Mouse (Mus musculus): ENCODE measurements around the gene Mdga1. TPM values are rescaled to one million over a fixed set of nuclear protein-coding genes. Genes with fewer than 3 reads are reported as not detected.

Gene Mdga1
- polyA plus RNA-seq, 1 experiment from 2014 or later = 13.1 TPM

DNA sequence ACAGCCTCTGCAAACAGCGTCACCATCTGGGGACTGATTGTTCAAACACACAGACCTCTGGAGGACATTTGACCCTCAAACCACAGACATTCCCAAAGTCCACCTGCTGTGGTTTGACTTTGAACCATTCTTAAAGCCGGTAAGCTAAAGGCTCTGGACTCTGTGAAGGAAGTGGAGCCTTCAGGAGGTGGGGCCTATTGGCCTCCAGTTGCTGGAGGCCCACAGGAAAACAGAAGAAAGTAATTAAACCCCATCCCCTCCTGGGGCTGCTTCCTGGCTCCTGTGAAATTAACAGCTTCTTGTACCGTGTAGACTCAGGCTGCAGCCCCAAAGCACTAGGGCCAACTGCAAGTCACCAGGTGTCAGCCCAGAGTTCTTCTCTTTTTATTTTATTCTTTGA, 52.9 kb downstream of the Mdga1 start:
- H3K36me3 ChIP-seq = no peaks in the 10 kb centered on the region
- WGBS = 12% methylated on average over 3 of the region's 3 CpGs
- peaks cover 21% of the 10 kb centered on the region for H3K4me1 ChIP-seq
- H3K9me3 ChIP-seq = no peaks in the 10 kb centered on the region
- no peak overlapping the region for H3K4me2 ChIP-seq (replicated peaks)
- no peak overlapping the region for H3K4me3 ChIP-seq
- no peak overlapping the region for H3K9ac ChIP-seq (replicated peaks)
- H3K27ac ChIP-seq (replicated peaks) = no peak overlapping the region
- no peaks in the 10 kb centered on the region for H3K27me3 ChIP-seq
- no peak for ATAC-seq (ENCODE audit: low FRiP score, low read depth)

DNA sequence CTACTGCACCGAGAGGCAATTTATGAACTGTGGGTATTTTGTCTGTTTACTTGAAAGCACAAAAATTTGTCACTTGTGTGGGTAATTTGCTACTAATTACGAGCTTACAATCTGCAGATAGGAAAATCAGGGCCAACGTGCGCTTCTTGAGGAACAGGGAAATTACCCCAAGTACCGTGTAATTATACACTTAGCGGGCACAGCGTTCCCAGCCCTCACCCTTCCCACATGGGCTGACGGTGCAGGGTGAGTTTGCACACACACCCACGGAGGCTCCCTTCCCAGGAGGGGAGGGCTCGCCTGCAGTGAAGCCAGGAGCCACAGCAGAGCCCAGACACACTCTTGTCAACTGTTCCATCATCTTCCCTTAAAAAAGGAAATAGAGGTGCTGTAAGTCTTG, 54.1 kb downstream of the Mdga1 start:
- 78% methylated on average over 10 of the region's 10 CpGs for WGBS
- ATAC-seq (ENCODE audit: low FRiP score, low read depth) = no peak
- Histone ChIP-seq H3K9me3 (no peaks in the 10 kb centered on the region), H3K4me1 (peaks cover 16% of the 10 kb centered on the region), H3K4me2 (replicated peaks) (no peak overlapping the region), H3K27me3 (no peaks in the 10 kb centered on the region), H3K9ac (replicated peaks) (no peak overlapping the region), H3K4me3 (no peak overlapping the region), H3K27ac (replicated peaks) (no peak overlapping the region), H3K36me3 (no peaks in the 10 kb centered on the region)

DNA sequence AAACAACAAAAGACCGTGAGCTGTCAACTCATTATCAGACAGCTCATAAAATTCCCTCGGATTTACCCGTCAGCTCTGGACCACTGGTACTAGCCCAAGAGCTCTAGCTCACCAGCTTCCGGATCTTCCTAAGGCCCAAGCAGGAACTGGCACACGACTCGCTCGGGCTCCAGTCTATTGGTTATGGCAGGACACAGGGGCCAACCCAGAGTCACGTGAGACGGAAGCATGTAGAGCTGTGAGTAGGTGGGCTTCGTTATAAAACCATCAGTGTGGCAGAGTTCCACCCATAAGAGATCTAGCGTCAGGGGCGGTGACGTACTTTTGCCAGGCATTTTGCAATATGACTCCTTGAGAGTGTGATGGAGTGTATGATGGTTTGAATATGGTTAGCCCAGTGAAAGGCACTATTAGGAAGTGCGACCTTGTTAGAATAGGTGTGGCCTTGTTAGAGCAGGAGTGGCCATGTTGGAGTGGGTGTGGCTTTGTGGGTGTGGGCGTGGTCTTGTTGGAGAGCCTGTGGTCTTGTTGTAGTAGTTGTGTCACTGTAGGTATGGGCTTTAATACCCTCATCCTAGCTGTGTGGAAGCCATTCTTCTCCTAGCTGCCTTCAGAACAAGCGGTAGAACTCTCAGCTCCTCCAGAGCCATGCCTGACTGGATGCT, 56.5 kb downstream of the Mdga1 start:
- no peak overlapping the region for H3K4me3 ChIP-seq
- H3K4me2 ChIP-seq (replicated peaks) = no peak overlapping the region
- H3K36me3 ChIP-seq = no peaks in the 10 kb centered on the region
- no peaks in the 10 kb centered on the region for H3K9me3 ChIP-seq
- no peak overlapping the region for H3K9ac ChIP-seq (replicated peaks)
- H3K4me1 ChIP-seq = no peaks in the 10 kb centered on the region
- no peak for ATAC-seq (ENCODE audit: low FRiP score, low read depth)
- WGBS = 89% methylated on average over 16 of the region's 16 CpGs
- no peak overlapping the region for H3K27ac ChIP-seq (replicated peaks)
- H3K27me3 ChIP-seq = no peaks in the 10 kb centered on the region

DNA sequence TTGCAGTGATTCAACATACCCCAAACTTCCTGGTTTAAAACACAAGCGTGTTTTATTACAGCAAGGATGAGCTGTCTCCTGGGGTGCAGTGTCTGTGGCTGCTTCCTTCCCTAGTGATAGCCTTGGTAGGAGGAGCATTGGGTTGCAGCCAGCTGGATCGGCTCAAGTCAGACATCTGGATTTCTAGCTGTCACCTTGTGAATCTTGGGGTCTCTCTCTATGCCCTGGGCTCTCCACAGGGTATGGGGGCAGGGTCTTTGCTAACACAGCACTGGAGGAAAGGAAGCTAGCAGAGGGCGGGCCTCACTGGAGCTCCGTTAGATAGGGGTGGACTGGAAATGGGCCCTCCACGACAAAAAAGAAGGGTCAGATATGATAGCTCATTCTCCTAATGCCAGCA, 57.2 kb downstream of the Mdga1 start:
- H3K4me3 ChIP-seq = no peak overlapping the region
- no peak overlapping the region for H3K27ac ChIP-seq (replicated peaks)
- H3K9ac ChIP-seq (replicated peaks) = no peak overlapping the region
- 74% methylated on average over 5 of the region's 5 CpGs for WGBS
- no peaks in the 10 kb centered on the region for H3K9me3 ChIP-seq
- no peak for ATAC-seq (ENCODE audit: low FRiP score, low read depth)
- no peaks in the 10 kb centered on the region for H3K36me3 ChIP-seq
- H3K4me1 ChIP-seq = no peaks in the 10 kb centered on the region
- no peaks in the 10 kb centered on the region for H3K27me3 ChIP-seq
- no peak overlapping the region for H3K4me2 ChIP-seq (replicated peaks)

DNA sequence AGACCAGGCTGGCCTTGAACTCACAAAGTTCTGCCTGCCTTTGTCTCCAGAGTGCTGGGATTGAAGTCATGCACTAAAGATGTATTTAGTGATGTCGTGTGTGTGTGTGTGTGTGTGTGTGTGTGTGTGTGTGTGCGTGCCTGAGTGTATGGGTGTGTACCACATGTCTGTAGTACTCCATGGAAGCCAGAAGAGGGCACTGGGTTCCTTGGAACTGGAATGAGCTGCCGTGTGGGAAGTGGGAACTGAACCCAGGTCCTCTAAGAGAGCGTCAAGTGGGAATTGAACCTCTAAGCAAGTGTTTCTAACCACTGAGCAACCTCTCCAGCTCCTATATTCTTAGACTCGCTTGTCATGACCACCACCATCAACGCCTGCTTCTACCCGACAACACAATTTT, 60.9 kb downstream of the Mdga1 start:
- no peak overlapping the region for H3K4me2 ChIP-seq (replicated peaks)
- no peak overlapping the region for H3K27ac ChIP-seq (replicated peaks)
- no peaks in the 10 kb centered on the region for H3K4me1 ChIP-seq
- 91% methylated on average over 7 of the region's 7 CpGs for WGBS
- no peak overlapping the region for H3K9ac ChIP-seq (replicated peaks)
- no peaks in the 10 kb centered on the region for H3K9me3 ChIP-seq
- ATAC-seq (ENCODE audit: low FRiP score, low read depth) = no peak
- H3K36me3 ChIP-seq = no peaks in the 10 kb centered on the region
- H3K27me3 ChIP-seq = no peaks in the 10 kb centered on the region
- no peak overlapping the region for H3K4me3 ChIP-seq

DNA sequence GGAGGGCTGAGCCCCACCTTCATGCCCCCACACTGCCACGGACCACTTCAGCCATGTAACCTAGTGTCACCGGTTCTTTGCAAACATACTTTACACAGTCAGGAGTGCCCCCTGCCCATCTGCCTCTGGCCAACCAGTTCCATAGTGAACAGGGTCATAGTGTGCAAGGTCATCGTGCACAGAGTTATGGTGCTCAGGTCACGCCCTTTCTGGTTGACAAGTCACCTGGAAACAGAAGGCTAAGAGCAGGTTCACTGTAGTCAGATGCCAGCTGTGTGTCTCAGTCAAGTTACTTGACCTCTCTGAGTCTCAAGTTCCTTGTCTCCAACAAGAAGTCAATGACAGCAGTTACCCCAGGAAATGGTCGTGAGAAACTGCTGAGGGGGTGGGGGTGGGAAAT, 65.2 kb downstream of the Mdga1 start:
- no peaks in the 10 kb centered on the region for H3K36me3 ChIP-seq
- H3K9ac ChIP-seq (replicated peaks) = no peak overlapping the region
- H3K9me3 ChIP-seq = no peaks in the 10 kb centered on the region
- H3K27me3 ChIP-seq = no peaks in the 10 kb centered on the region
- no peak for ATAC-seq (ENCODE audit: low FRiP score, low read depth)
- no peak overlapping the region for H3K4me3 ChIP-seq
- WGBS = 71% methylated on average over 5 of the region's 5 CpGs
- no peak overlapping the region for H3K4me2 ChIP-seq (replicated peaks)
- H3K4me1 ChIP-seq = peaks cover 12% of the 10 kb centered on the region; the same call in 1 of the 2 replicates
- H3K27ac ChIP-seq (replicated peaks) = no peak overlapping the region

DNA sequence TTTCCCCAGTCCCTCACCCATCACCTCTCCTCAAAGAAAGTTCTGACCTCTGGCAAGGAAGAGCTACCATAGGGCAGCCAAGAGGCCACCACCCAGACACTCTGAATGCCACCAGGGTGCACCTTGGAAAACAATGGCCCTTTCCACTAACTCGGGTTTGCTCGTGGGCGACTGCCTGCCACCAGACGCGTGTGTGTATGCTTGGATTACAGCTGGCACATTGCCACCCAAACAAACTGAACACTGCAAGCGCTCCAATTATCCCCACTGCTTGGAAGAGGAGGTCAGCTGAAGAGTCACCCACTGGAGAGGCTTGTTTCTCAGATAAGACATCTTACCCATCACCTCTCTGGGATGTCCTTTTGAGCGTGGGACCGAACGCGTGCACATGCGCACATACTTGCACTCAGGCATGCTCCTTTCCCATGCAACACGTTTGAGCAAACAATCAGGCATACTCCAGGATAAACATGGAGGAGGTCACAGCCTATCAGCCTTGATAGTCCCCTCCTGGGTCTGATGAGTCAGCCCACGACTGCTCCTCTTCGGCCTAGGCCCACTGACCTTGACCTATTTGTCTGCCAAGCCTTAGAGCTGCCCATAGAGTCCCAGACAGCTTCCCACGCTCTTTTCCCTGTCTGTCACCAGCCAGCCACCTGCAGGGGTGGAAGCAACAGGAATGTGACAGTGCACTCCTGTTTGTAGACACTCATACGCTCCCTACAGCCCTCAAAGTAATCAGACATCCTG, 67.3 kb downstream of the Mdga1 start:
- H3K4me2 ChIP-seq (replicated peaks) = no peak overlapping the region
- H3K36me3 ChIP-seq = no peaks in the 10 kb centered on the region
- no peak overlapping the region for H3K27ac ChIP-seq (replicated peaks)
- no peaks in the 10 kb centered on the region for H3K27me3 ChIP-seq
- H3K9me3 ChIP-seq = no peaks in the 10 kb centered on the region
- H3K4me1 ChIP-seq = peaks cover 12% of the 10 kb centered on the region; the same call in 1 of the 2 replicates
- no peak for ATAC-seq (ENCODE audit: low FRiP score, low read depth)
- 74% methylated on average over 16 of the region's 16 CpGs for WGBS
- H3K4me3 ChIP-seq = no peak overlapping the region
- H3K9ac ChIP-seq (replicated peaks) = no peak overlapping the region

DNA sequence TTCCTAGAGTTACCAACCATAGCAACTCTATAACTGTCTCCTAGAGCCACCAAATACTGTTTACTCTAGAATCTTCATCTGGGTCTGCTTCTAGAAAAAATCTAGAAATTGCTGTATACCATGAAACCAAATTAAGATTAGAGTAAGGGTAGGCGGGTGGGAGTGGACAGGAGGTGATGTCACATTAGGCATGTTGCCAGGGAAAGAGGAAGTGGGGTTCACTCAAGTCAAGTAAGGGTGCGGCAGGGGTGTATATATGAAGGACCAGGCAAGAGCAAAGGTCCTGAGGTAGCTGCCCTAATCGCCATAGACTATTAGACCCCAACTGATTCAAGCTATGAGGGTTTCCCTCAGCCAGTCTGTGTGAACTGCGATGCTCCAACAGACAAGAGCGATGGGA, 69.6 kb downstream of the Mdga1 start:
- Histone ChIP-seq H3K4me2 (replicated peaks) (no peak overlapping the region), H3K4me3 (no peak overlapping the region), H3K27me3 (no peaks in the 10 kb centered on the region), H3K4me1 (peaks cover 32% of the 10 kb centered on the region), H3K36me3 (no peaks in the 10 kb centered on the region), H3K9ac (replicated peaks) (no peak overlapping the region), H3K9me3 (no peaks in the 10 kb centered on the region), H3K27ac (replicated peaks) (no peak overlapping the region)
- no peak for ATAC-seq (ENCODE audit: low FRiP score, low read depth)
- WGBS = 97% methylated on average over 5 of the region's 5 CpGs

DNA sequence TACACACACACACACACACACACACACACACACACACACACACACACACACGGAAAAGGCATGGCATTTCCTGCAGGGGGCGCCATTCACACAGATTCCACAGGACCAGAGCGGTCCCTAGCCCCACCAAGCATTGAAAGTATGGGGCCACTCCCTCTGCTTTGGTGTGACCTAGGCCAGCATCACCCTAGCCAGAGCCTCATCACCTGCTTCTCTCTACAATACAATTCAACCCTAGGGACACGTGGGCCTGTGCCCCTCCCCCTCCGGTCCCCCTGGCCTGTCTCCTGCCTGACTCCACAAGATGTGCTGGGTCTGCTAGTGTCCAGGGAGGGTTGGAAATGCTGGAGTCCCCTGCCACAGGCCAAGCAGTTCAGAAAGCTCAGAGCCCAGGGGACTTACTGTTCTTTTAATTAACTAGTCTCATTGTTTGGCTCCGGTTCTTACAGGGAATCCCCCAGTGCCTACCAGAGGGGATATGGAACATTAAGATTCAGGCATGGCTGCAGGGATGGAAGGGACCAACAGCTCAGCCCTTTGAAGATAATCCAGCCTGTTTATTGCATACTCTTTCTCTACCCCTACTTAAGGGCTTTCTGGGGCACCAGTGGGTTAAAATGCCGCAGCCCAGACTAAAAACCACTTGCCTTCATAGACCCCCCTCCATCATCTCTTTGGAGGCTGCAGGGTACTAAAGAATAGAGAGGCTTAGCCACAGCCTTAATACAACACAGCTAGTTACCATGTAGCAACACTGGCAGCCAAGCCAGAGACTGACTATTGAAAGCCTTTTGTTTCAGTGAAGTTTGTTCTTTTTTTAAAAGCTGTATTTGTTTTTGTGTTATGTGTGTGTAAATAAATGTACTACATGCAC, 73.5 kb downstream of the Mdga1 start:
- Histone ChIP-seq H3K9ac (replicated peaks) (no peak overlapping the region), H3K27ac (replicated peaks) (peak overlapping the region; percentile 83), H3K27me3 (peaks cover 18% of the 10 kb centered on the region; the same call in 1 of the 2 replicates), H3K36me3 (no peaks in the 10 kb centered on the region), H3K4me3 (no peak overlapping the region), H3K9me3 (no peaks in the 10 kb centered on the region), H3K4me1 (peaks cover 27% of the 10 kb centered on the region), H3K4me2 (replicated peaks) (peak overlapping the region; percentile 14; the same call in 1 of the 2 replicates)
- ATAC-seq (ENCODE audit: low FRiP score, low read depth) = peak; percentile 87
- WGBS = 6% methylated on average over 6 of the region's 7 CpGs

DNA sequence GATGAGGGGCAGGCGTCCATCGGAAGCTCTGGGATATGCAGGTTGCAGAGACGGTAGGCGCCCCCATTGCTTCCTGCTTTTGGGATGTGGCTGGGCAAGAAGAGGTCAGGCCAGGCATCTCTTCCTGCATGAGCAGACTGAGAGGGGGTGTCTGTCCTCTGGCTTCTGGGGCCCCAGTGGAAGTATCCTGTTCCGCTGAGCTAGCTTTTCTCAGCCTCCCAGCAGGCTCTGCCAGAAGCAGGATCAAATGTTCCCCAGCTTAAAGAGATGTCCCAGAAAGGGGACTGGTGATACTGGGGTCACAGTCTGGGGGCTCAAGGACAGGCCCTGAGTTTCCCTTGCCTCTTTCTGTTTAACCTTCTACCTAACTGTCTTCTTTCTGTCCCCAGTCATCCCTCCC, 74.3 kb downstream of the Mdga1 start:
- H3K27ac ChIP-seq (replicated peaks) = peak overlapping the region; percentile 83
- H3K4me1 ChIP-seq = peaks cover 27% of the 10 kb centered on the region
- no peak overlapping the region for H3K4me2 ChIP-seq (replicated peaks)
- no peak overlapping the region for H3K4me3 ChIP-seq
- H3K9ac ChIP-seq (replicated peaks) = no peak overlapping the region
- H3K27me3 ChIP-seq = peaks cover 27% of the 10 kb centered on the region
- H3K9me3 ChIP-seq = no peaks in the 10 kb centered on the region
- H3K36me3 ChIP-seq = no peaks in the 10 kb centered on the region
- WGBS = 62% methylated on average over 5 of the region's 5 CpGs
- ATAC-seq (ENCODE audit: low FRiP score, low read depth) = no peak

DNA sequence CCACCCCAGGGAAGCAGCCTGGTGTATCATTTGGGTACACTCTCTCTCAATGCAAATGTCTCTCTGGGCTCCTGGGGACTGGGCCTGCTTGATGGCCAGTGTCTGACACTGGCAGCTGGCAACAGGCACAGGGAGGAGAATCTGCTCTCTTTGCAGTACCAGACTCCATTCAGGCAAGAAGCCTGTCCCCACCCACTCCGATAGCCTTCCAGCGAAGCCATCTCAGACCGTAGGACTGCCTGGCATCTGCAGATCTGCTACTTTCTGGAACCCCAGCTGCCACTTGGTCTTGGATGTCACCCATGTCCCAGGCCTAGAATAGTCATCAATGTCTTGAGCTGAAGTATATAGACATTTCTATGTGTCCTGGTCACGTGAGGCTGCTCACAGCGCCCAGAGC, 74.9 kb downstream of the Mdga1 start:
- Histone ChIP-seq H3K4me1 (peaks cover 29% of the 10 kb centered on the region), H3K36me3 (no peaks in the 10 kb centered on the region), H3K27ac (replicated peaks) (no peak overlapping the region), H3K27me3 (peaks cover 33% of the 10 kb centered on the region), H3K9ac (replicated peaks) (no peak overlapping the region), H3K9me3 (no peaks in the 10 kb centered on the region), H3K4me2 (replicated peaks) (no peak overlapping the region), H3K4me3 (no peak overlapping the region)
- no peak for ATAC-seq (ENCODE audit: low FRiP score, low read depth)
- WGBS = 77% methylated on average over 5 of the region's 5 CpGs
